Mouse (Mus musculus) lung, adult 2 months (tissue): ENCODE results near the gene Dscam. TPM values are rescaled to one million over a fixed set of nuclear protein-coding genes. Genes with fewer than 3 reads are reported as not detected.

Experiments
- DNase-seq: peaks from one replicate; pipeline ENCODE4 v3.0.0; 2022
- H3K4me1 ChIP-seq: fragments of 200-500 bp; 2 replicates; pipeline ENCODE4 v1.6.1; 2011; ENCODE audit warnings: low read length; ENCODE audit not compliant: control insufficient read depth, insufficient read depth
- H3K4me3 ChIP-seq: fragments of 200-500 bp; replicated peaks from 2 replicates; pipeline ENCODE3; 2011; ENCODE audit warnings: low read depth, mild to moderate bottlenecking, control low read depth, low read length; ENCODE audit errors: extremely low read depth
- CTCF ChIP-seq: fragments of 200-500 bp; IDR thresholded peaks from 2 replicates; pipeline ENCODE4 v1.5.1; 2011; ENCODE audit warnings: mild to moderate bottlenecking, low read length, control low read depth; ENCODE audit not compliant: insufficient read depth
- POLR2A ChIP-seq: fragments of 200-500 bp; IDR thresholded peaks from 2 replicates; pipeline ENCODE4 v1.6.1; 2011; ENCODE audit warnings: low read depth, mild to moderate bottlenecking, control low read depth, low read length, borderline replicate concordance; ENCODE audit errors: extremely low read depth
- WGBS: fragments of 180-500 bp; shearing (Covaris S2); methylation state at CpG from one replicate; pipeline ENCODE4 v1.1.7; 2018; 5-methylcytosine and 5-hydroxymethylcytosine counted together
- polyA plus RNA-seq: library from polyadenylated mRNA; depleted of rRNA; stranded (reverse); fragments of >200 nt; gene quantifications from 2 replicates; pipeline ENCODE4 v1.2.3, GENCODE M21; 2012

Dscam gene
- polyA plus RNA-seq, 1 experiment = 0.05 TPM

- Histone ChIP-seq H3K4me3 (no peak overlapping the region), H3K4me1 (no peaks in the 10 kb centered on the region)
- DNase-seq = no peak
- TF ChIP-seq CTCF = no peak
- TF ChIP-seq POLR2A = no peak
- WGBS = 77% methylated on average over 1 of the region's 1 CpGs
Measured at GRCm38 (mm10) chr16:96668478-96668877, 502.1 kb downstream of the Dscam start.

DNA sequence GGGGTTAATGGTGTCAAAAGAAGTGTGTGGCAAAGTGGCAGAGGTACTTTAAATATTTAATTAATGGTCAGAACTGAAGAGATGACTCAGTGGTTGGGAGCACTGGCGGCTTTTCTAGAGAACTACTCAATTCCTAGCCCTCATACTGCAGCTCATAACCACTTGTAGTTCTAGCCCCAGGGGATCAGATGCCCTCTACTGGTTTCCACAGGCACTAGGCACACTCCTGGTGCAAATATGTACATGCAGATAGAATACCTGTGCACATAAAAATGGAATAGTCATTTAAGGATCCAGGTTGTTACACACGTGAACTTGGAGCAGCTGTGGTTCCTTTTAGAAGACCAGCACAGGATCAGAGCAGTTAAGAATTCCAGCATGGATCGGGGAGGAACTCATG, 509.5 kb downstream of the Dscam start:
- no peaks in the 10 kb centered on the region for H3K4me1 ChIP-seq
- DNase-seq = no peak
- no peak overlapping the region for H3K4me3 ChIP-seq
- 81% methylated on average over 3 of the region's 3 CpGs for WGBS
- no peak for TF ChIP-seq POLR2A
- TF ChIP-seq CTCF = no peak

- 50% methylated on average over 5 of the region's 5 CpGs for WGBS
- TF ChIP-seq POLR2A (no peak), CTCF (no peak)
Measured at GRCm38 (mm10) chr16:96659275-96659674, 511.3 kb downstream of the Dscam start.

DNA sequence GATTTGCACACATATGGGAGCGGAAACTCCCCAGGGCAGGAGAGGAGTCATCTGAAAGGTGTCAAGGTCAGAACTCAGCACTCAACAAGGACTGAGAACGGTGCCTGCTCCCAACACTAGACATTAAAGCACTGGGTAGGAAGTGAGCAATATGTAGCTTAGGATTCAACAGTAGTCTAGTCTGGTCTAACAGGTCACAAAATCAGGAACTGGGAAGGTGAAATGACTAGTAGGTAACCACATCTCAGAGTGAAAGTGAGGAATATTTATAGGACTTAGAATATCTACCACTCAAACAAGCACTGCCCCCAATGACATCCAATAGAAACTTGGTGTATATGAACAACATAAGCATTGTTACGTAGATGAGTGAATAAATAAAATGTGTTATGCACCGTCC, 515.0 kb downstream of the Dscam start:
- no peak for TF ChIP-seq POLR2A
- TF ChIP-seq CTCF = no peak
- no peak for DNase-seq
- Histone ChIP-seq H3K4me1 (no peaks in the 10 kb centered on the region), H3K4me3 (no peak overlapping the region)
- 87% methylated on average over 4 of the region's 4 CpGs for WGBS

More at GRCm38 (mm10) chr16:96659275-96659674, 511.3 kb downstream of the Dscam start:
- no peak for DNase-seq
- H3K4me3 ChIP-seq = no peak overlapping the region
- H3K4me1 ChIP-seq = no peaks in the 10 kb centered on the region

DNA sequence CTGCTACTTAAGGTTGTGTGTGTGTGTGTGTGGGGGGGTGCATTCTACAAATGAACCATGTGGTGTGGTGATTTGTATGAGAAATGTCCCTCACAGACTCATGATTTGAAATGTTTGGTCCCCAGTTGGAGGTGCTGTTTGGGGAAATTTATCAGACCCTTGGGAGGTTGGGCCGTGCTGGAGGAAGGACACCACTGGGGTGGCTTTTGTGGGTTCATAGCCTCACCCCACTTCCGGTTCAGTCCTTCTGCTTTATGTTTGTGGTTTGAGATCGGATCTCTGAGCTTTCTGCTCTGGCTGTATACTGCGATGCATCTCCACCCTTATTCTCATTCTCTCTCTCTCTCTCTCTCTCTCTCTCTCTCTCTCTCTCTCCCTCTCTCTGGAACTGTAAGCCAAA, 516.5 kb downstream of the Dscam start:
- WGBS = 80% methylated on average over 4 of the region's 4 CpGs
- no peak for DNase-seq
- Histone ChIP-seq H3K4me1 (no peaks in the 10 kb centered on the region), H3K4me3 (no peak overlapping the region)
- TF ChIP-seq CTCF (no peak), POLR2A (no peak)

DNA sequence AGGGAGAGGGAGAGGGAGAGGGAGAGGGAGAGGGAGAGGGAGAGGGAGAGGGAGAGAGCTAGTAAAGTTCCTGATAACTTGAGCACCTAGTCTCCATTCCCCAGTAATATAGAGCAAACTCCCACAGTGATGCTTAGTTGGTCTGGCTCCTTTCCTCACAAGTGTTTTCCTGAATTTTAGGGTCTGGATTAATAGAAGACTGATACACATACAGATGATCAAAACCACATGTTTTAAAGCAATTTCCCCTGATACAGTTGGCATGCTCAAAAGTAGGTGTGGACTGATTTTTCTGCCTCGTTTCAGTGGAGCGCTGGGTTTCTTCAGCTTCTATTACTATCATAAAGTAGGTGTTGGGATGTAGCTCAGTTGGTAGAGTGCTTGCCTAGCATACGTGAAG, 519.1 kb downstream of the Dscam start:
- DNase-seq = no peak
- H3K4me3 ChIP-seq = no peak overlapping the region
- 73% methylated on average over 3 of the region's 3 CpGs for WGBS
- H3K4me1 ChIP-seq = no peaks in the 10 kb centered on the region
- TF ChIP-seq CTCF (no peak), POLR2A (no peak)

DNA sequence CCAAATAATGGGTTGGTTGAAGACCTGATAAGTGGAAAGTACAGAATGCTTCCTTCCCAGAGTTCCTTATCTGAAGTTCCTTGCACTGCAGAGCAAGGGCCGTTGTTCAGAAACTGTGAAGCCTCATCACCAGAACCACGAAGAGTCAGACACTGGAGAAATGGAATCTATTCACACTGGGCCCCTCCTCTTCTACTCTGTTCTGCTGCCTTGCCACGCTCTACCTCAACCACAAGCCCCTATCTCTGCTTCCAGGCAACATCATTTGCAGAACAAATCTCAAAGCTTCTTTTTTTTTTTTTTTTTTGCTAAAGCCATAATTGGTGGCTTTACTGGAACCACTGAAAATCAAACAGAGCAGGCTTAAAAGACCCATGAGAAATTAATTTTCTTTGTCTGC, 530.5 kb downstream of the Dscam start:
- no peak for DNase-seq
- Histone ChIP-seq H3K4me1 (no peaks in the 10 kb centered on the region), H3K4me3 (no peak overlapping the region)
- 64% methylated on average over 3 of the region's 3 CpGs for WGBS
- TF ChIP-seq POLR2A (no peak), CTCF (no peak)

DNA sequence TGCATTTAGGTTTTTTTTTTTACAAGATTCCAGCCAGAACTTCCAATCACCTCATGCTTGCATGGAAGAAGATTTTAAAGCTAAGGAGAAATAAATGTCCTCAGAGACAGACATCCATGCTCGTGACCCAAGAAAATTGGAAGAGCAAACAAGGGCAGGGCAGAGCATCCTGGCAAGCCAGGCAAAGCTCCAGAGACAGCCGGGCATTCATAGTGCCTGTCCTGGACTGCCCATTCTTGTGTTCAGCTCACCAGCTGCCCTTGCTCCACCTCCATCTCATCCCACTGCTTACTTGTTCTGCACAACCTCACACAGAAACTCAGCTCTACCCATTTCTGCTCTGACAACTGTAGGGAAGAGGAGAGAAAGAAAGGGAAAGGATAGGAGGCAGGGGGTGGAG, 534.6 kb downstream of the Dscam start:
- H3K4me1 ChIP-seq = no peaks in the 10 kb centered on the region
- no peak for TF ChIP-seq CTCF
- no peak for TF ChIP-seq POLR2A
- no peak overlapping the region for H3K4me3 ChIP-seq
- 59% methylated on average over 2 of the region's 2 CpGs for WGBS
- no peak for DNase-seq

DNA sequence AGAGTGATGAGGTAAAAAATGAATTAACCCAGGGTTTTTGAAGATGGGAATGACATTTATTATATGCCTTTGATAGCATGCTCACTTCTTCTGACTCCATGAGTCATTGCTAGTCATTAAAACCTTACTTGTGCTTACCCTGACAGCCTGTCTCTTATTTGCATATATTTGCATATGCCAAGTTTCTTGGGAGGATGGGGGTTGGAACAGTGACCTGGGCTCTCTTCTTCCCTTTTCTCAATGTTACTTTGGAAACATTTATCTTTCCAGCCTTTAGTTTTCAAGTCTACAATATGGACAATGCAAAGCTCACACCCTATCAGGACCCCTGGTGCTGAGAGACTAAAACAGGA, 535.8 kb downstream of the Dscam start:
- DNase-seq = no peak
- H3K4me1 ChIP-seq = no peaks in the 10 kb centered on the region
- TF ChIP-seq CTCF = no peak
- no peak for TF ChIP-seq POLR2A
- H3K4me3 ChIP-seq = no peak overlapping the region

- Histone ChIP-seq H3K4me1 (no peaks in the 10 kb centered on the region), H3K4me3 (no peak overlapping the region)
- 82% methylated on average over 4 of the region's 4 CpGs for WGBS
- DNase-seq = no peak
- TF ChIP-seq POLR2A (no peak), CTCF (no peak)
Measured at GRCm38 (mm10) chr16:96634097-96634790, 536.3 kb downstream of the Dscam start.
